Mouse (Mus musculus) E14TG2a.4 (cell line): ENCODE results near the gene Marveld1.

Experiments used
- H3K27me3 ChIP-seq: 2 replicates; pipeline ENCODE4 v1.6.1; 2014; ENCODE audit warnings: low read length, control low read depth; ENCODE audit not compliant: insufficient read depth
- H3K36me3 ChIP-seq: 2 replicates; pipeline ENCODE4 v1.6.1; 2014; ENCODE audit warnings: low read length, control low read depth; ENCODE audit not compliant: insufficient read depth
- H3K4me1 ChIP-seq: replicated peaks from 2 replicates; pipeline ENCODE4 v1.6.1; 2014; ENCODE audit warnings: low read depth, low read length, control low read depth
- H3K4me3 ChIP-seq: replicated peaks from 2 replicates; pipeline ENCODE4 v1.5.1; 2014; ENCODE audit warnings: mild to moderate bottlenecking, low read length
- H3K9me3 ChIP-seq: 2 replicates; pipeline ENCODE4 v1.6.1; 2014; ENCODE audit warnings: low read length, control low read depth
- CTCF ChIP-seq: conservative IDR thresholded peaks from 2 replicates; pipeline ENCODE4 v1.5.1; 2014; ENCODE audit warnings: low read length
- NANOG ChIP-seq: IDR thresholded peaks from 2 replicates; pipeline ENCODE4 v1.6.1; 2014; ENCODE audit warnings: borderline replicate concordance, low read length, mixed read lengths
- POU5F1 ChIP-seq: IDR thresholded peaks from 2 replicates; pipeline ENCODE4 v1.6.1; 2014; ENCODE audit warnings: low read length, borderline replicate concordance

Marveld1 gene

GRCm38 (mm10) chr19:42136126-42136525 lies 11.1 kb upstream of the Marveld1 start:
- no peaks in the 10 kb centered on the region for H3K9me3 ChIP-seq
- no peaks in the 10 kb centered on the region for H3K27me3 ChIP-seq
- TF ChIP-seq NANOG: peak; percentile 45
- TF ChIP-seq POU5F1: peak; percentile 41; the same call in 1 of the 2 replicates
- no peak for TF ChIP-seq CTCF
- peaks cover 4% of the 10 kb centered on the region; the same call in 1 of the 2 replicates for H3K36me3 ChIP-seq
- peak overlapping the region; percentile 57 for H3K4me3 ChIP-seq
- peaks cover 85% of the 10 kb centered on the region for H3K4me1 ChIP-seq

GRCm38 (mm10) chr19:42137167-42137672 lies 10.0 kb upstream of the Marveld1 start:
- H3K4me3 ChIP-seq: peak overlapping the region; percentile 57
- TF ChIP-seq NANOG (no peak), POU5F1 (no peak), CTCF (no peak)
- no peaks in the 10 kb centered on the region for H3K9me3 ChIP-seq
- peaks cover 4% of the 10 kb centered on the region; the same call in 1 of the 2 replicates for H3K36me3 ChIP-seq
- peaks cover 85% of the 10 kb centered on the region for H3K4me1 ChIP-seq
- no peaks in the 10 kb centered on the region for H3K27me3 ChIP-seq

GRCm38 (mm10) chr19:42138517-42139285 lies 8.5 kb upstream of the Marveld1 start:
- H3K4me3 ChIP-seq: no peak overlapping the region
- H3K36me3 ChIP-seq: no peaks in the 10 kb centered on the region
- H3K9me3 ChIP-seq: no peaks in the 10 kb centered on the region
- no peak for TF ChIP-seq POU5F1
- TF ChIP-seq CTCF: no peak
- TF ChIP-seq NANOG: no peak
- H3K27me3 ChIP-seq: no peaks in the 10 kb centered on the region
- H3K4me1 ChIP-seq: peaks cover 86% of the 10 kb centered on the region

- TF ChIP-seq CTCF: no peak
- no peak for TF ChIP-seq NANOG
- peaks cover 83% of the 10 kb centered on the region for H3K4me1 ChIP-seq
- no peaks in the 10 kb centered on the region for H3K27me3 ChIP-seq
- no peak overlapping the region for H3K4me3 ChIP-seq
- no peaks in the 10 kb centered on the region for H3K9me3 ChIP-seq
- H3K36me3 ChIP-seq: no peaks in the 10 kb centered on the region
These were observed 7.3 kb upstream of the Marveld1 start for GRCm38 (mm10) chr19:42139724-42140517.

- Histone ChIP-seq H3K27me3 (peaks cover 15% of the 10 kb centered on the region), H3K4me1 (peaks cover 79% of the 10 kb centered on the region), H3K4me3 (0 out of 2 replicates have a peak overlapping the region, but pooled peaks have one; percentile 2), H3K9me3 (no peaks in the 10 kb centered on the region), H3K36me3 (no peaks in the 10 kb centered on the region)
- no peak for TF ChIP-seq POU5F1
- no peak for TF ChIP-seq NANOG
- no peak for TF ChIP-seq CTCF
These were observed 5.2 kb upstream of the Marveld1 start for GRCm38 (mm10) chr19:42141998-42142397.

- peaks cover 17% of the 10 kb centered on the region for H3K27me3 ChIP-seq
- TF ChIP-seq NANOG: peak; percentile 87
- no peak for TF ChIP-seq CTCF
- 0 out of 2 replicates have a peak, but pooled peaks have one; percentile 17 for TF ChIP-seq POU5F1
- H3K36me3 ChIP-seq: no peaks in the 10 kb centered on the region
- H3K9me3 ChIP-seq: no peaks in the 10 kb centered on the region
- peaks cover 73% of the 10 kb centered on the region for H3K4me1 ChIP-seq
- no peak overlapping the region for H3K4me3 ChIP-seq
These were observed 4.4 kb upstream of the Marveld1 start for GRCm38 (mm10) chr19:42142757-42143156.

- Histone ChIP-seq H3K36me3 (0 out of 2 replicates have a peak, but pooled peaks cover under 1% of the 10 kb centered on the region), H3K27me3 (peaks cover 30% of the 10 kb centered on the region), H3K4me3 (no peak overlapping the region), H3K4me1 (peaks cover 73% of the 10 kb centered on the region), H3K9me3 (no peaks in the 10 kb centered on the region)
- TF ChIP-seq NANOG (no peak), CTCF (no peak)
These were observed 3.1 kb upstream of the Marveld1 start for GRCm38 (mm10) chr19:42144067-42144466.

GRCm38 (mm10) chr19:42144541-42145167 lies 2.5 kb upstream of the Marveld1 start:
- Histone ChIP-seq H3K36me3 (peaks cover 6% of the 10 kb centered on the region; the same call in 1 of the 2 replicates), H3K4me3 (no peak overlapping the region), H3K27me3 (peaks cover 36% of the 10 kb centered on the region), H3K4me1 (peaks cover 73% of the 10 kb centered on the region), H3K9me3 (no peaks in the 10 kb centered on the region)
- TF ChIP-seq CTCF (peak; percentile 72), NANOG (no peak)
